28 mouse cellular contexts compared by ENCODE assay signal in genomic region chr8:71404011-71404410, GRCm38 (mm10). TPM values are rescaled to one million over a fixed set of nuclear protein-coding genes. Genes with fewer than 3 reads are reported as not detected.
DNase-seq lines count a peak whose midpoint lies in the region; ATAC-seq lines count a peak whose summit lies in the region.
"Had no signal": no experiment of that assay in that cellular context is flagged by ENCODE, and none has a peak within 500 bp of the region (broad histone marks: within the 10 kb centered on the region; RNA-seq: fewer than 3 reads in every experiment).

No protein-coding gene starts in this region.

- 91% methylated on average over 8 of the region's 8 CpGs for WGBS in heart, embryonic 10.5 days
- 96% methylated on average over 8 of the region's 8 CpGs for WGBS in midbrain, embryonic 10.5 days
- WGBS in midbrain, embryonic 13.5 days: 91% methylated on average over 8 of the region's 8 CpGs
- 75% methylated on average over 8 of the region's 8 CpGs for WGBS in liver, embryonic 13.5 days (ENCODE audit: insufficient replicate concordance)
- WGBS in midbrain, embryonic 16.5 days: 91% methylated on average over 8 of the region's 8 CpGs

- no peak overlapping the region for H3K9ac ChIP-seq in midbrain, embryonic 13.5 days (replicated peaks)
- H3K9ac ChIP-seq in liver, embryonic 13.5 days: no peak overlapping the region
- H3K9ac ChIP-seq in midbrain, embryonic 16.5 days (ENCODE audit: low read depth, low read length): no peak overlapping the region
- H3K9ac ChIP-seq: forebrain, postnatal 0 days; hindbrain, embryonic 14.5 days; kidney, embryonic 15.5 days; lung, embryonic 14.5 days; neural tube, embryonic 12.5 days had no signal

- peaks cover 31% of the 10 kb centered on the region for H3K4me1 ChIP-seq in heart, embryonic 10.5 days
- peaks cover 33% of the 10 kb centered on the region for H3K4me1 ChIP-seq in midbrain, embryonic 10.5 days
- H3K4me1 ChIP-seq in midbrain, embryonic 13.5 days (replicated peaks): peaks cover 26% of the 10 kb centered on the region
- peaks cover 41% of the 10 kb centered on the region for H3K4me1 ChIP-seq in liver, embryonic 13.5 days (replicated peaks)
- peaks cover 13% of the 10 kb centered on the region; the same call in 1 of the 2 replicates for H3K4me1 ChIP-seq in midbrain, embryonic 16.5 days (ENCODE audit: control insufficient read depth, insufficient read depth, low read length)

- DNase-seq in cerebellum, adult 8-10 months: peak; percentile 3
- DNase-seq in cerebellum, postnatal 10 days: no peak
- DNase-seq in heart, embryonic 10.5 days (ENCODE audit: low spot score): peak; percentile 75
- no peak for DNase-seq in heart, postnatal 4 days
- DNase-seq in midbrain, embryonic 10.5 days (ENCODE audit: low spot score): no peak
- no peak for DNase-seq in liver, embryonic 13.5 days
- DNase-seq: adrenal gland, postnatal 25 days; cerebellum, adult 11 months; forebrain, postnatal 0 days; gastrocnemius, postnatal 14 days; heart, adult 18-20 months; kidney, postnatal 36 days; layer of hippocampus, adult 9-11 months; left cerebral cortex, postnatal 4 days; lung, embryonic 14.5 days; retina, postnatal 1 day; right cerebral cortex, postnatal 25 days; thymus, adult 18-20 months; thymus, postnatal 36 days had no signal

- H3K9me3 ChIP-seq in heart, embryonic 10.5 days: no peaks in the 10 kb centered on the region
- H3K9me3 ChIP-seq in midbrain, embryonic 10.5 days (replicated peaks): no peaks in the 10 kb centered on the region
- no peaks in the 10 kb centered on the region for H3K9me3 ChIP-seq in midbrain, embryonic 13.5 days
- no peaks in the 10 kb centered on the region for H3K9me3 ChIP-seq in liver, embryonic 13.5 days (replicated peaks)
- no peaks in the 10 kb centered on the region for H3K9me3 ChIP-seq in midbrain, embryonic 16.5 days (replicated peaks; ENCODE audit: control insufficient read depth, low read length, poor library complexity, severe bottlenecking)
- H3K9me3 ChIP-seq: kidney, embryonic 15.5 days; neural tube, embryonic 12.5 days had no signal

- H3K4me3 ChIP-seq in heart, embryonic 10.5 days: no peak overlapping the region
- H3K4me3 ChIP-seq in midbrain, embryonic 10.5 days: 0 out of 2 replicates have a peak overlapping the region, but pooled peaks have one; percentile 1
- no peak overlapping the region for H3K4me3 ChIP-seq in midbrain, embryonic 13.5 days (replicated peaks)
- H3K4me3 ChIP-seq in liver, embryonic 13.5 days (replicated peaks): no peak overlapping the region
- no peak overlapping the region for H3K4me3 ChIP-seq in midbrain, embryonic 16.5 days (ENCODE audit: low read depth, low read length)
- H3K4me3 ChIP-seq: kidney, embryonic 15.5 days; left cerebral cortex, adult 2 months; neural tube, embryonic 12.5 days had no signal

- H3K4me2 ChIP-seq in midbrain, embryonic 13.5 days (replicated peaks): no peak overlapping the region
- H3K4me2 ChIP-seq in liver, embryonic 13.5 days: no peak overlapping the region
- no peak overlapping the region for H3K4me2 ChIP-seq in midbrain, embryonic 16.5 days (ENCODE audit: low read length)
- H3K4me2 ChIP-seq: hindbrain, embryonic 14.5 days; kidney, embryonic 15.5 days; lung, embryonic 14.5 days; midbrain, embryonic 11.5 days; neural tube, embryonic 12.5 days had no signal

- H3K36me3 ChIP-seq in heart, embryonic 10.5 days: peaks cover 36% of the 10 kb centered on the region
- peaks cover 51% of the 10 kb centered on the region for H3K36me3 ChIP-seq in midbrain, embryonic 10.5 days
- H3K36me3 ChIP-seq in midbrain, embryonic 13.5 days: peaks cover 30% of the 10 kb centered on the region
- peaks cover 41% of the 10 kb centered on the region for H3K36me3 ChIP-seq in liver, embryonic 13.5 days
- peaks cover 4% of the 10 kb centered on the region; the same call in 1 of the 2 replicates for H3K36me3 ChIP-seq in midbrain, embryonic 16.5 days (ENCODE audit: control insufficient read depth, insufficient read depth, low read length)

- ATAC-seq in midbrain, embryonic 13.5 days: no peak
- no peak for ATAC-seq in liver, embryonic 13.5 days (ENCODE audit: low read depth)
- no peak for ATAC-seq in midbrain, embryonic 16.5 days
- ATAC-seq: forebrain, postnatal 0 days; inflammation-experienced regulatory T-cells, adult 6 months had no signal

- H3K27ac ChIP-seq in heart, embryonic 10.5 days: no peak overlapping the region
- H3K27ac ChIP-seq in midbrain, embryonic 10.5 days (replicated peaks): no peak overlapping the region
- H3K27ac ChIP-seq in midbrain, embryonic 13.5 days: no peak overlapping the region
- H3K27ac ChIP-seq in liver, embryonic 13.5 days: 0 out of 2 replicates have a peak overlapping the region, but pooled peaks have one; percentile 20
- H3K27ac ChIP-seq in midbrain, embryonic 16.5 days (ENCODE audit: low read length): no peak overlapping the region
- H3K27ac ChIP-seq: hindbrain, embryonic 14.5 days; kidney, embryonic 15.5 days; left cerebral cortex, adult 2 months; neural tube, embryonic 12.5 days had no signal

- H3K27me3 ChIP-seq in heart, embryonic 10.5 days (ENCODE audit: insufficient read depth, poor library complexity, severe bottlenecking): no peaks in the 10 kb centered on the region
- H3K27me3 ChIP-seq in midbrain, embryonic 10.5 days (ENCODE audit: low read depth, poor library complexity, severe bottlenecking): no peaks in the 10 kb centered on the region
- no peaks in the 10 kb centered on the region for H3K27me3 ChIP-seq in midbrain, embryonic 13.5 days
- no peaks in the 10 kb centered on the region for H3K27me3 ChIP-seq in liver, embryonic 13.5 days
- H3K27me3 ChIP-seq in midbrain, embryonic 16.5 days (ENCODE audit: control insufficient read depth, insufficient read depth, low read depth, low read length): no peaks in the 10 kb centered on the region
- H3K27me3 ChIP-seq: kidney, embryonic 15.5 days; neural tube, embryonic 12.5 days had no signal

RNA-seq across cellular contexts. Expression of gene Ankle1, which starts 1.8 kb away (rescaled TPM):
- 33.8 and 35.9 TPM in 2 replicates for polyA plus RNA-seq in heart, embryonic 10.5 days (2016; fragmentation: Nextera tagmentation; extraction: Ambion mirVana)
- total RNA-seq in heart, postnatal 4 days (2021): 1 to 10 TPM; 9.8 TPM
- 49.6 and 51.6 TPM in 2 replicates for polyA plus RNA-seq in midbrain, embryonic 10.5 days (2016; fragmentation: Nextera tagmentation; extraction: Ambion mirVana)
- 14.9 and 16.1 TPM in 2 replicates for polyA plus RNA-seq in midbrain, embryonic 13.5 days (2015; fragmentation: Nextera tagmentation; extraction: Ambion mirVana)
- 39.5 and 40.9 TPM in 2 replicates for polyA plus RNA-seq in liver, embryonic 13.5 days (2015; fragmentation: Nextera tagmentation; extraction: Ambion mirVana)
- polyA plus RNA-seq in midbrain, embryonic 16.5 days (2015; fragmentation: Nextera tagmentation; extraction: Ambion mirVana): 4.0 and 5.1 TPM in 2 replicates
- total RNA-seq: heart, adult 18-20 months had no signal

RNA-seq across cellular contexts. Expression of gene Babam1, which starts 7.3 kb away (rescaled TPM):
- polyA plus RNA-seq in heart, embryonic 10.5 days (2016; fragmentation: Nextera tagmentation; extraction: Ambion mirVana): 101 and 111 TPM in 2 replicates
- 10 to 100 TPM; 69.4 to 70.7 TPM for total RNA-seq in heart, postnatal 4 days (2021)
- polyA plus RNA-seq in midbrain, embryonic 10.5 days (2016; fragmentation: Nextera tagmentation; extraction: Ambion mirVana): 112 TPM in 2 replicates
- polyA plus RNA-seq in midbrain, embryonic 13.5 days (2015; fragmentation: Nextera tagmentation; extraction: Ambion mirVana): 83.7 and 96.9 TPM in 2 replicates
- 65.1 and 74.8 TPM in 2 replicates for polyA plus RNA-seq in liver, embryonic 13.5 days (2015; fragmentation: Nextera tagmentation; extraction: Ambion mirVana)
- polyA plus RNA-seq in midbrain, embryonic 16.5 days (2015; fragmentation: Nextera tagmentation; extraction: Ambion mirVana): 89.8 and 91.0 TPM in 2 replicates

RNA-seq across cellular contexts. Expression of gene Ushbp1, which starts 8.4 kb away (rescaled TPM):
- 6.1 and 7.9 TPM in 2 replicates for polyA plus RNA-seq in heart, embryonic 10.5 days (2016; fragmentation: Nextera tagmentation; extraction: Ambion mirVana)
- 10 to 100 TPM; 27.2 to 27.9 TPM for total RNA-seq in heart, postnatal 4 days (2021)
- polyA plus RNA-seq in midbrain, embryonic 10.5 days (2016; fragmentation: Nextera tagmentation; extraction: Ambion mirVana): 5.0 and 6.3 TPM in 2 replicates
- 4.8 and 5.4 TPM in 2 replicates for polyA plus RNA-seq in midbrain, embryonic 13.5 days (2015; fragmentation: Nextera tagmentation; extraction: Ambion mirVana)
- polyA plus RNA-seq in liver, embryonic 13.5 days (2015; fragmentation: Nextera tagmentation; extraction: Ambion mirVana): 2.6 and 2.8 TPM in 2 replicates
- polyA plus RNA-seq in midbrain, embryonic 16.5 days (2015; fragmentation: Nextera tagmentation; extraction: Ambion mirVana): 7.4 and 8.1 TPM in 2 replicates
- total RNA-seq: monocyte, adult 5-6 weeks had no signal

RNA-seq across cellular contexts. Expression of gene Nr2f6, which starts 22.3 kb away (rescaled TPM):
- polyA plus RNA-seq in heart, embryonic 10.5 days (2016; fragmentation: Nextera tagmentation; extraction: Ambion mirVana): 48.4 and 79.0 TPM in 2 replicates
- 10 to 100 TPM; 64.9 to 66.4 TPM for total RNA-seq in heart, postnatal 4 days (2021)
- 74.7 and 110 TPM in 2 replicates for polyA plus RNA-seq in midbrain, embryonic 10.5 days (2016; fragmentation: Nextera tagmentation; extraction: Ambion mirVana)
- polyA plus RNA-seq in midbrain, embryonic 13.5 days (2015; fragmentation: Nextera tagmentation; extraction: Ambion mirVana): 17.0 and 21.7 TPM in 2 replicates
- 18.8 and 19.2 TPM in 2 replicates for polyA plus RNA-seq in liver, embryonic 13.5 days (2015; fragmentation: Nextera tagmentation; extraction: Ambion mirVana)
- polyA plus RNA-seq in midbrain, embryonic 16.5 days (2015; fragmentation: Nextera tagmentation; extraction: Ambion mirVana): 19.8 and 20.1 TPM in 2 replicates

RNA-seq across cellular contexts. Expression of gene Ocel1, which starts 32.9 kb away (rescaled TPM):
- 3.9 and 4.2 TPM in 2 replicates for polyA plus RNA-seq in heart, embryonic 10.5 days (2016; fragmentation: Nextera tagmentation; extraction: Ambion mirVana)
- total RNA-seq in heart, postnatal 4 days (2021): 1 to 10 TPM; 7.9 to 9.9 TPM
- 4.9 and 6.1 TPM in 2 replicates for polyA plus RNA-seq in midbrain, embryonic 10.5 days (2016; fragmentation: Nextera tagmentation; extraction: Ambion mirVana)
- polyA plus RNA-seq in midbrain, embryonic 13.5 days (2015; fragmentation: Nextera tagmentation; extraction: Ambion mirVana): 4.9 and 5.3 TPM in 2 replicates
- 4.3 and 4.4 TPM in 2 replicates for polyA plus RNA-seq in liver, embryonic 13.5 days (2015; fragmentation: Nextera tagmentation; extraction: Ambion mirVana)
- polyA plus RNA-seq in midbrain, embryonic 16.5 days (2015; fragmentation: Nextera tagmentation; extraction: Ambion mirVana): 5.1 and 5.3 TPM in 2 replicates

Comparison
In these comparisons a context has a peak if more than half of its experiments do, and no peak if none do; other contexts are left out.
1. DNase-seq: peak in cerebellum, adult 8-10 months (single experiment) and heart, embryonic 10.5 days (single experiment); none in cerebellum, postnatal 10 days (0 of 2), heart, postnatal 4 days (single experiment), midbrain, embryonic 10.5 days (single experiment) and liver, embryonic 13.5 days (single experiment).